In the genomic region with DNA sequence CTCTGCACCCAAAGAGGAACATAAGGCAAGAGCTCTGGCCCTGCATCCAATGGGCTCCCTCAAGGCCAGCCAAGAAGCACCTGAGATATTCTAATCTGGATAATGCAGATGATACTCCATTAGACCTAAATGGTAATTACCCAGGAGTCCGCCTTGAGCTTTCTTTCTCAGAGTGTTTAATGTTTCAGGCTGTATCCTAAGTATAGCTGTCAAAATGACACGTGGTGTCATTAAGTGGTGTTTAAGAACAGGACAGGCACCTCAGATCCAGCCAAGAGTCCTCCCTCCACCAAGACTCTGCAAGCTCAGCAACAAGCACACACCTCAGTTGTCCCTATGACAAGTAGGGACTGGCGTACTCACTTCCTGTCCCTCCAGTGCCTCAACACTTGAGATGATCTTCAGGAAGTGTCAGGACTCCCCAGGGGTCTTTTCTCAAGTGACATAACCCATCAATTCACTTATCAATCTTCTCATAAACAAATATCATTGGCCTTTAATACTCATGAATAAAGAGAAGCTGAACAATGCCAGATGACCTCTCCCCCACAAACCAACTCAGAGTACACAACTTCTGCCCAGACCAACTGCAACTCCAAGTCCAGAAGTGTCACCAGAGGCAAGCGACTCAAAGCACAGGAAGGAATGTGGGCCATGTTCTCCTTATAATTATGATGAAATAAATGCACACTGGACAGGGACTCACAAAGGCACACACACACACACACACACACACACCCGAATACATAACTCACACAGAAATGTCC, we compare ENCODE assay signal across 21 mouse cellular contexts. TPM values are rescaled to one million over a fixed set of nuclear protein-coding genes. Genes with fewer than 3 reads are reported as not detected.
DNase-seq lines count a peak whose midpoint lies in the region; TF ChIP-seq lines count a peak whose summit lies in the region.
"Had no signal": no experiment of that assay in that cellular context is flagged by ENCODE, and none has a peak within 500 bp of the region (broad histone marks: within the 10 kb centered on the region; RNA-seq: fewer than 3 reads in every experiment).

No protein-coding gene starts in this region.

- no peak for DNase-seq in layer of hippocampus, adult 2 months (ENCODE audit: low spot score in 2 of 2)
- no peak for DNase-seq in layer of hippocampus, adult 9-10 months (ENCODE audit: low spot score)
- DNase-seq in 416B (ENCODE audit: low read depth) = peak; percentile 60
- DNase-seq in CD4-positive, CD25-positive, alpha-beta regulatory T cell, adult 2 months (ENCODE audit: low read depth, low spot score) = peak; percentile 45
- DNase-seq in left cerebral cortex, postnatal 4 days = no peak
- no peak for DNase-seq in cerebellum, postnatal 4 days (ENCODE audit: low spot score in 2 of 2)
- DNase-seq in gastrocnemius, postnatal 25 days = no peak
- DNase-seq: adrenal gland, adult 2 months; cerebellum, adult 11 months; cerebellum, postnatal 14 days; gastrocnemius, postnatal 36 days; heart, postnatal 14 days; kidney, postnatal 4 days; right cerebral cortex, postnatal 25 days; thymus, postnatal 25 days had no signal

- H3K27ac ChIP-seq in layer of hippocampus, adult 2 months = 0 out of 2 replicates have a peak overlapping the region, but pooled peaks have one; percentile 8
- H3K27ac ChIP-seq in brown adipose tissue, adult 24 weeks (replicated peaks; ENCODE audit: low read depth, low read length) = peak overlapping the region; percentile 74
- H3K27ac ChIP-seq: hindbrain, embryonic 13.5 days; intestine, embryonic 15.5 days; limb, embryonic 13.5 days; midbrain, embryonic 10.5 days had no signal

- no peak overlapping the region for H3K4me3 ChIP-seq in layer of hippocampus, adult 2 months
- H3K4me3 ChIP-seq in brown adipose tissue, adult 24 weeks (ENCODE audit: insufficient read depth, low read depth, low read length) = no peak overlapping the region
- H3K4me3 ChIP-seq: heart, embryonic 12.5 days; hindbrain, embryonic 13.5 days; intestine, embryonic 15.5 days; limb, embryonic 13.5 days; midbrain, embryonic 10.5 days had no signal

- H3K4me1 ChIP-seq in brown adipose tissue, adult 24 weeks (ENCODE audit: control insufficient read depth, insufficient read depth, insufficient read length, low read length) = peaks cover 35% of the 10 kb centered on the region

- intact Hi-C loops in left cerebral cortex, postnatal 4 days (cut with DNase I) = no loop called here

- TF ChIP-seq CTCF in layer of hippocampus, adult 2 months (conservative IDR thresholded peaks at IDR 0.05) = no peak

RNA-seq across cellular contexts. Expression of gene Ankrd44, which starts 15.5 kb away (rescaled TPM):
- 10 to 100 TPM in 1 of 2 experiments, 1 to 10 TPM in 1; 8.8 to 14.5 TPM for total RNA-seq in layer of hippocampus, adult 2 months (2021)
- polyA plus RNA-seq in brown adipose tissue, adult 24 weeks (2012; ENCODE audit: insufficient read depth, insufficient read length, missing spikeins) = 8.4 and 12.5 TPM in 2 replicates
- total RNA-seq in left cerebral cortex, postnatal 4 days (2021) = 10 to 100 TPM; 88.1 to 88.4 TPM
- 1 to 10 TPM; 5.3 to 5.5 TPM for total RNA-seq in gastrocnemius, postnatal 25 days (2021)

Comparison
In these comparisons a context has a peak if more than half of its experiments do, and no peak if none do; other contexts are left out.
1. DNase-seq: peak in 416B (single experiment) and CD4-positive, CD25-positive, alpha-beta regulatory T cell, adult 2 months (single experiment); none in layer of hippocampus, adult 2 months (0 of 2), layer of hippocampus, adult 9-10 months (single experiment), left cerebral cortex, postnatal 4 days (single experiment), cerebellum, postnatal 4 days (0 of 2) and gastrocnemius, postnatal 25 days (single experiment).
2. RNA of gene Ankrd44, which starts 15.5 kb away (total RNA-seq): 88.1 to 88.4 TPM in left cerebral cortex, postnatal 4 days; 8.8 to 14.5 TPM in layer of hippocampus, adult 2 months and 5.3 to 5.5 TPM in gastrocnemius, postnatal 25 days; every median in the first group is over 4 times any median in the second.